Mouse (Mus musculus) neural tube, embryonic 11.5 days (tissue): Measurements from ENCODE around the gene Cers5. TPM values are rescaled to one million over a fixed set of nuclear protein-coding genes. Genes with fewer than 3 reads are reported as not detected.

ENCODE experiments used
- ATAC-seq: fragments of 200-750 bp; cut with Nextera tagmentation; 2 replicates; pipeline ENCODE4 v1.8.0; 2017; ENCODE audit warnings: moderate number of reproducible peaks, mild to moderate bottlenecking, moderate TSS enrichment, moderate library complexity; ENCODE audit not compliant: insufficient read depth, low FRiP score, low TSS enrichment
- DNase-seq: peaks from one replicate; pipeline ENCODE4 v3.0.0-alpha.2; 2015; ENCODE audit warnings: low spot score
- H3K27ac ChIP-seq: fragments of 300-500 bp; sonication (generic); 2 replicates; pipeline ENCODE4 v1.5.1; 2014; ENCODE audit warnings: low read depth, mild to moderate bottlenecking, low read length
- H3K27me3 ChIP-seq: fragments of 300-500 bp; sonication (generic); 2 replicates; pipeline ENCODE4 v1.6.1; 2014; ENCODE audit warnings: mild to moderate bottlenecking, low read length, mixed read lengths; ENCODE audit not compliant: control insufficient read depth, insufficient read depth
- H3K36me3 ChIP-seq: fragments of 300-500 bp; sonication (generic); 2 replicates; pipeline ENCODE4 v1.6.1; 2014; ENCODE audit warnings: mild to moderate bottlenecking, low read length, moderate library complexity, mixed read lengths; ENCODE audit not compliant: control insufficient read depth, insufficient read depth
- H3K4me1 ChIP-seq: fragments of 300-500 bp; sonication (generic); 2 replicates; pipeline ENCODE4 v1.6.1; 2014; ENCODE audit warnings: low read length, mixed read lengths; ENCODE audit not compliant: control insufficient read depth, insufficient read depth
- H3K4me2 ChIP-seq: fragments of 300-500 bp; sonication (generic); 2 replicates; pipeline ENCODE4 v1.6.1; 2014; ENCODE audit warnings: low read depth, mild to moderate bottlenecking, moderate library complexity
- H3K4me3 ChIP-seq: fragments of 300-500 bp; sonication (generic); 2 replicates; pipeline ENCODE4 v1.5.1; 2014; ENCODE audit warnings: low read depth, low read length
- H3K9ac ChIP-seq: fragments of 300-500 bp; sonication (generic); 2 replicates; pipeline ENCODE4 v1.6.1; 2014; ENCODE audit warnings: mild to moderate bottlenecking, low read length
- H3K9me3 ChIP-seq: fragments of 300-500 bp; sonication (generic); 2 replicates; pipeline ENCODE4 v1.6.1; 2016; ENCODE audit warnings: low read length; ENCODE audit not compliant: control insufficient read depth
- WGBS: fragments of 180-500 bp; shearing (Covaris S2); extraction: QIAGEN DNeasy Blood & Tissue Kit; methylation state at CpG from one replicate; pipeline ENCODE4 v1.1.7; 2014; 5-methylcytosine and 5-hydroxymethylcytosine counted together
- polyA plus RNA-seq: library from polyadenylated mRNA; unstranded; fragments of >200 nt; fragmentation: Nextera tagmentation; extraction: Ambion mirVana; gene quantifications from 2 replicates; pipeline ENCODE4 v1.2.1, GENCODE M21; 2014

Gene Cers5
- polyA plus RNA-seq, 1 experiment from 2014 or later: 69.7 TPM

- H3K36me3 ChIP-seq: no peaks in the 10 kb centered on the region
- H3K9me3 ChIP-seq: no peaks in the 10 kb centered on the region
- ATAC-seq (peak; percentile 93), DNase-seq (peak; percentile 86)
- H3K27ac ChIP-seq: peak overlapping the region; percentile 86
- H3K4me3 ChIP-seq: peak overlapping the region; percentile 72
- peak overlapping the region; percentile 83 for H3K9ac ChIP-seq
- peak overlapping the region; percentile 60 for H3K4me2 ChIP-seq
- under 1% methylated on average over 36 of the region's 41 CpGs for whole genome bisulfite sequencing
- peaks cover 5% of the 10 kb centered on the region for H3K4me1 ChIP-seq
- H3K27me3 ChIP-seq: no peaks in the 10 kb centered on the region
Observed at GRCm38 (mm10) chr15:99772277-99772880, 306 bp downstream of the Cers5 start.

GRCm38 (mm10) chr15:99771601-99772276, 946 bp downstream of the Cers5 start:
- Histone ChIP-seq H3K4me2 (peak overlapping the region; percentile 60), H3K4me3 (peak overlapping the region; percentile 72), H3K4me1 (peaks cover 5% of the 10 kb centered on the region), H3K36me3 (no peaks in the 10 kb centered on the region), H3K27ac (peak overlapping the region; percentile 86), H3K9ac (peak overlapping the region; percentile 83), H3K9me3 (no peaks in the 10 kb centered on the region), H3K27me3 (no peaks in the 10 kb centered on the region)
- WGBS: under 1% methylated on average over 49 of the region's 59 CpGs
- peak; percentile 70 for ATAC-seq
- DNase-seq: no peak

GRCm38 (mm10) chr15:99771004-99771500, 1.6 kb downstream of the Cers5 start:
- Histone ChIP-seq H3K27me3 (no peaks in the 10 kb centered on the region), H3K4me1 (peaks cover 5% of the 10 kb centered on the region), H3K9me3 (no peaks in the 10 kb centered on the region), H3K4me2 (peak overlapping the region; percentile 60), H3K4me3 (peak overlapping the region; percentile 72), H3K9ac (peak overlapping the region; percentile 83), H3K36me3 (no peaks in the 10 kb centered on the region), H3K27ac (no peak overlapping the region)
- 48% methylated on average over 5 of the region's 5 CpGs for WGBS
- DNase-seq (no peak), ATAC-seq (no peak)

GRCm38 (mm10) chr15:99768761-99769160, 3.9 kb downstream of the Cers5 start:
- ATAC-seq: no peak
- Histone ChIP-seq H3K4me2 (no peak overlapping the region), H3K4me3 (no peak overlapping the region), H3K36me3 (no peaks in the 10 kb centered on the region), H3K27ac (no peak overlapping the region), H3K9ac (no peak overlapping the region), H3K4me1 (peaks cover 5% of the 10 kb centered on the region), H3K9me3 (no peaks in the 10 kb centered on the region), H3K27me3 (no peaks in the 10 kb centered on the region)
- 95% methylated on average over 1 of the region's 1 CpGs for WGBS
- DNase-seq: no peak

- no peak overlapping the region for H3K9ac ChIP-seq
- ATAC-seq (no peak), DNase-seq (no peak)
- H3K27me3 ChIP-seq: no peaks in the 10 kb centered on the region
- no peak overlapping the region for H3K27ac ChIP-seq
- H3K4me2 ChIP-seq: no peak overlapping the region
- H3K4me3 ChIP-seq: no peak overlapping the region
- H3K9me3 ChIP-seq: no peaks in the 10 kb centered on the region
- H3K36me3 ChIP-seq: no peaks in the 10 kb centered on the region
- WGBS: 90% methylated on average over 4 of the region's 4 CpGs
- peaks cover 5% of the 10 kb centered on the region for H3K4me1 ChIP-seq
Observed at GRCm38 (mm10) chr15:99767467-99767866, 5.2 kb downstream of the Cers5 start.

- Histone ChIP-seq H3K9ac (no peak overlapping the region), H3K4me1 (no peaks in the 10 kb centered on the region), H3K9me3 (no peaks in the 10 kb centered on the region), H3K36me3 (no peaks in the 10 kb centered on the region), H3K4me3 (no peak overlapping the region), H3K4me2 (no peak overlapping the region), H3K27ac (no peak overlapping the region), H3K27me3 (no peaks in the 10 kb centered on the region)
- 77% methylated on average over 3 of the region's 3 CpGs for WGBS
- ATAC-seq (no peak), DNase-seq (no peak)
Observed at GRCm38 (mm10) chr15:99754204-99754603, 18.5 kb downstream of the Cers5 start.

- Histone ChIP-seq H3K4me1 (no peaks in the 10 kb centered on the region; the same call in 1 of the 2 replicates), H3K27ac (no peak overlapping the region), H3K9ac (no peak overlapping the region), H3K9me3 (no peaks in the 10 kb centered on the region), H3K27me3 (no peaks in the 10 kb centered on the region), H3K36me3 (peaks cover 14% of the 10 kb centered on the region), H3K4me3 (no peak overlapping the region), H3K4me2 (no peak overlapping the region)
- DNase-seq (no peak), ATAC-seq (no peak)
- WGBS: 96% methylated on average over 4 of the region's 4 CpGs
Observed at GRCm38 (mm10) chr15:99740229-99740628, 32.5 kb downstream of the Cers5 start.

GRCm38 (mm10) chr15:99736675-99737074, 36.0 kb downstream of the Cers5 start:
- Histone ChIP-seq H3K27ac (no peak overlapping the region), H3K36me3 (peaks cover 18% of the 10 kb centered on the region), H3K9ac (no peak overlapping the region), H3K4me3 (no peak overlapping the region), H3K27me3 (no peaks in the 10 kb centered on the region), H3K4me1 (no peaks in the 10 kb centered on the region; the same call in 1 of the 2 replicates), H3K4me2 (no peak overlapping the region), H3K9me3 (no peaks in the 10 kb centered on the region)
- WGBS: 95% methylated on average over 11 of the region's 11 CpGs
- DNase-seq (no peak), ATAC-seq (no peak)

- Histone ChIP-seq H3K4me3 (no peak overlapping the region), H3K27ac (no peak overlapping the region), H3K4me2 (no peak overlapping the region), H3K36me3 (peaks cover 16% of the 10 kb centered on the region), H3K4me1 (no peaks in the 10 kb centered on the region; the same call in 1 of the 2 replicates), H3K9me3 (no peaks in the 10 kb centered on the region), H3K27me3 (no peaks in the 10 kb centered on the region), H3K9ac (no peak overlapping the region)
- ATAC-seq (no peak), DNase-seq (no peak)
- WGBS: 98% methylated on average over 2 of the region's 2 CpGs
Observed at GRCm38 (mm10) chr15:99735631-99736030, 37.1 kb downstream of the Cers5 start.
